Mouse (Mus musculus) kidney, postnatal 0 days (tissue): Measurements from ENCODE around the gene Fkbp8. TPM values are rescaled to one million over a fixed set of nuclear protein-coding genes. Genes with fewer than 3 reads are reported as not detected.

Experiments
- ATAC-seq: fragments of 200-750 bp; cut with Nextera tagmentation; replicated peaks from 2 replicates; pipeline ENCODE4 v1.8.0; 2017; ENCODE audit warnings: low read depth, moderate number of reproducible peaks, moderate TSS enrichment, moderate library complexity; ENCODE audit not compliant: low FRiP score
- DNase-seq: peaks from one replicate; pipeline ENCODE4 v3.0.0-alpha.2; 2016; ENCODE audit warnings: low spot score
- H3K27ac ChIP-seq: fragments of 300-500 bp; sonication (generic); 2 replicates; pipeline ENCODE4 v1.5.1; 2014; ENCODE audit warnings: mild to moderate bottlenecking
- H3K27me3 ChIP-seq: fragments of 300-500 bp; sonication (generic); 2 replicates; pipeline ENCODE4 v1.6.1; 2014; ENCODE audit warnings: low read length, mixed read lengths; ENCODE audit not compliant: insufficient read depth
- H3K36me3 ChIP-seq: fragments of 300-500 bp; sonication (generic); 2 replicates; pipeline ENCODE4 v1.6.1; 2014; ENCODE audit warnings: low read length, mixed read lengths; ENCODE audit not compliant: insufficient read depth
- H3K4me1 ChIP-seq: fragments of 300-500 bp; sonication (generic); replicated peaks from 2 replicates; pipeline ENCODE4 v1.6.1; 2014; ENCODE audit warnings: antibody characterized with exemption, low read length, mixed read lengths; ENCODE audit not compliant: insufficient read depth
- H3K4me2 ChIP-seq: fragments of 300-500 bp; sonication (generic); 2 replicates; pipeline ENCODE4 v1.6.1; 2014; ENCODE audit warnings: mild to moderate bottlenecking, low read length, moderate library complexity, mixed read lengths
- H3K4me3 ChIP-seq: fragments of 300-500 bp; sonication (generic); replicated peaks from 2 replicates; pipeline ENCODE4 v1.5.1; 2014; ENCODE audit warnings: low read depth, low read length
- H3K9ac ChIP-seq: fragments of 300-500 bp; sonication (generic); 2 replicates; pipeline ENCODE4 v1.6.1; 2014; ENCODE audit warnings: low read depth, low read length
- H3K9me3 ChIP-seq: fragments of 300-500 bp; sonication (generic); replicated peaks from 2 replicates; pipeline ENCODE4 v1.6.1; 2016; ENCODE audit warnings: low read length, inconsistent platforms, mixed read lengths
- CTCF ChIP-seq: IDR thresholded peaks from 2 replicates; pipeline ENCODE4 v1.5.1; 2016; ENCODE audit warnings: antibody characterized with exemption, low read depth, mild to moderate bottlenecking, moderate library complexity
- WGBS: fragments of 180-500 bp; shearing (Covaris S2); extraction: QIAGEN DNeasy Blood & Tissue Kit; methylation state at CpG from one replicate; pipeline ENCODE4 v1.1.7; 2014; 5-methylcytosine and 5-hydroxymethylcytosine counted together
- polyA plus RNA-seq: library from polyadenylated mRNA; unstranded; fragments of >200 nt; fragmentation: Nextera tagmentation; extraction: Ambion mirVana; gene quantifications from 2 replicates; pipeline ENCODE4 v1.2.1, GENCODE M21; 2015

The Fkbp8 gene
- polyA plus RNA-seq, 1 experiment from 2014 or later: 249 TPM

- H3K9ac ChIP-seq: no peak overlapping the region
- WGBS: 10% methylated on average over 23 of the region's 23 CpGs
- no peak overlapping the region for H3K27ac ChIP-seq
- H3K4me3 ChIP-seq: no peak overlapping the region
- ATAC-seq (no peak), DNase-seq (no peak)
- no peaks in the 10 kb centered on the region for H3K36me3 ChIP-seq
- peaks cover 42% of the 10 kb centered on the region for H3K27me3 ChIP-seq
- TF ChIP-seq CTCF: no peak
- peaks cover 18% of the 10 kb centered on the region for H3K4me1 ChIP-seq
- 0 out of 2 replicates have a peak overlapping the region, but pooled peaks have one; percentile 21 for H3K4me2 ChIP-seq
- H3K9me3 ChIP-seq: no peaks in the 10 kb centered on the region
These were observed 25.5 kb upstream of the Fkbp8 start for GRCm38 (mm10) chr8:70501820-70502529.

GRCm38 (mm10) chr8:70502540-70502939, 25.0 kb upstream of the Fkbp8 start:
- H3K4me1 ChIP-seq: peaks cover 18% of the 10 kb centered on the region
- peaks cover 41% of the 10 kb centered on the region for H3K27me3 ChIP-seq
- ATAC-seq: no peak
- WGBS: 37% methylated on average over 12 of the region's 12 CpGs
- TF ChIP-seq CTCF: no peak
- DNase-seq: no peak
- H3K4me2 ChIP-seq: 0 out of 2 replicates have a peak overlapping the region, but pooled peaks have one; percentile 21
- H3K9ac ChIP-seq: no peak overlapping the region
- no peaks in the 10 kb centered on the region for H3K9me3 ChIP-seq
- H3K36me3 ChIP-seq: peaks cover 3% of the 10 kb centered on the region; the same call in 1 of the 2 replicates
- H3K27ac ChIP-seq: no peak overlapping the region
- H3K4me3 ChIP-seq: no peak overlapping the region

- Histone ChIP-seq H3K36me3 (peaks cover 8% of the 10 kb centered on the region; the same call in 1 of the 2 replicates), H3K27me3 (peaks cover 41% of the 10 kb centered on the region), H3K4me1 (peaks cover 18% of the 10 kb centered on the region), H3K9ac (no peak overlapping the region), H3K27ac (no peak overlapping the region), H3K4me2 (peak overlapping the region; percentile 32), H3K4me3 (no peak overlapping the region), H3K9me3 (no peaks in the 10 kb centered on the region)
- ATAC-seq (no peak), DNase-seq (peak; percentile 89)
- peak; percentile 81 for TF ChIP-seq CTCF
- 15% methylated on average over 46 of the region's 46 CpGs for WGBS
These were observed 24.3 kb upstream of the Fkbp8 start for GRCm38 (mm10) chr8:70503062-70503750.

- no peak for DNase-seq
- WGBS: 41% methylated on average over 16 of the region's 16 CpGs
- Histone ChIP-seq H3K4me1 (peaks cover 24% of the 10 kb centered on the region), H3K27ac (no peak overlapping the region), H3K9me3 (no peaks in the 10 kb centered on the region), H3K36me3 (peaks cover 8% of the 10 kb centered on the region), H3K4me3 (no peak overlapping the region), H3K9ac (no peak overlapping the region), H3K27me3 (peaks cover 31% of the 10 kb centered on the region), H3K4me2 (no peak overlapping the region)
- no peak for ATAC-seq
- no peak for TF ChIP-seq CTCF
These were observed 23.2 kb upstream of the Fkbp8 start for GRCm38 (mm10) chr8:70504291-70504716.

- H3K4me2 ChIP-seq: no peak overlapping the region
- no peak overlapping the region for H3K27ac ChIP-seq
- H3K4me3 ChIP-seq: no peak overlapping the region
- peaks cover 8% of the 10 kb centered on the region for H3K36me3 ChIP-seq
- H3K9ac ChIP-seq: no peak overlapping the region
- H3K27me3 ChIP-seq: peaks cover 27% of the 10 kb centered on the region
- H3K4me1 ChIP-seq: peaks cover 24% of the 10 kb centered on the region
- peak; percentile 83 for DNase-seq
- ATAC-seq: no peak
- TF ChIP-seq CTCF: peak; percentile 90
- 61% methylated on average over 3 of the region's 3 CpGs for WGBS
- H3K9me3 ChIP-seq: no peaks in the 10 kb centered on the region
These were observed 22.7 kb upstream of the Fkbp8 start for GRCm38 (mm10) chr8:70504851-70505250.

GRCm38 (mm10) chr8:70505698-70506327, 21.7 kb upstream of the Fkbp8 start:
- TF ChIP-seq CTCF: no peak
- Histone ChIP-seq H3K4me2 (peak overlapping the region; percentile 78), H3K4me1 (peaks cover 21% of the 10 kb centered on the region), H3K4me3 (peak overlapping the region; percentile 77), H3K9me3 (no peaks in the 10 kb centered on the region), H3K27me3 (peaks cover 20% of the 10 kb centered on the region), H3K9ac (peak overlapping the region; percentile 82), H3K36me3 (peaks cover 8% of the 10 kb centered on the region), H3K27ac (peak overlapping the region; percentile 89)
- WGBS: 38% methylated on average over 32 of the region's 32 CpGs
- DNase-seq (no peak), ATAC-seq (peak; percentile 12)
